Mouse (Mus musculus): ENCODE measurements at regions not wholly inside any gene's neighbourhood (a gene's known extent, or its start where the extent isn't known, plus 50 kb on each side); places are given as distances from the start of the nearest gene placed in this dataset.

DNA sequence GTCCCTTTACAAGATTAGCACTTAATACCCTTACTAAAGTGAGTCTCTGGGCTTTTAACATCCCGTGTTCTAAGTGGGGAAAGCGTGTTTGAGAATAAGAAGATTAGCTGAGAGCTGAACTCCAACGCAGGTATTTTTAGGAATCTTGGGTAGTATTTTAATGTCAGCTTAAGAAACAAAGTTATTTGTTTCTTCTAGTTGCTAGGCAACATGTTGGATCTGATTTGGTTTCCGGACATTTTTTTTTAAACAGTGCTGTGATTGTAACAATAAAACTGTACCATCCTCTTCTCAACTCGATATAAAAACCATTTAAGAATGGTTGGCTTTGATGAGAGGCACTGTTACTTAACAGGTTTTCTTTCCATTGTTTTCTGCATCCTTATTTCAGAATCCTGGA is 86.8 kb upstream of the Ppp1r12a start:
- no peak for TF ChIP-seq HCFC1 (IDR thresholded peaks at IDR 0.05; ENCODE audit: borderline replicate concordance, insufficient read depth, low read length)
- no peak for TF ChIP-seq ZC3H11A (IDR thresholded peaks at IDR 0.05; ENCODE audit: borderline replicate concordance, low read depth, low read length)
- no peak for TF ChIP-seq MAFK (IDR thresholded peaks at IDR 0.05; ENCODE audit: insufficient read depth, low read depth, low read length)

Measured in ES-E14 (cell line).